Comparison of ENCODE assay signal across 9 mouse cellular contexts in genomic region chr1:164454747-164455400, GRCm38 (mm10). TPM values are rescaled to one million over a fixed set of nuclear protein-coding genes. Genes with fewer than 3 reads are reported as not detected.
A peak's percentile ranks its signal among the peaks of the same experiment; 100 is the strongest.
DNase-seq lines count a peak whose midpoint lies in the region; ATAC-seq and TF ChIP-seq lines count a peak whose summit lies in the region.
"Had no signal": no experiment of that assay in that cellular context is flagged by ENCODE, and none has a peak within 500 bp of the region (broad histone marks: within the 10 kb centered on the region; RNA-seq: fewer than 3 reads in every experiment).

No protein-coding gene starts in this region.

- 78% methylated on average over 14 of the region's 14 CpGs for WGBS in bone marrow, adult 2 months
- WGBS in forebrain, embryonic 14.5 days, result 41% methylated on average over 14 of the region's 14 CpGs
- WGBS in hindbrain, postnatal 0 days, result 18% methylated on average over 14 of the region's 14 CpGs
- WGBS in midbrain, embryonic 10.5 days, result 53% methylated on average over 14 of the region's 14 CpGs

- peak; percentile 79 for DNase-seq in forebrain, embryonic 14.5 days (ENCODE audit: low spot score)
- DNase-seq in hindbrain, postnatal 0 days (ENCODE audit: low spot score), result peak; percentile 80
- DNase-seq in left cerebral cortex, postnatal 10 days (ENCODE audit: extremely low spot score in 1 of 2, low spot score in 2 of 2), result peak; percentile 66 to 72
- peak; percentile 31 for DNase-seq in midbrain, embryonic 10.5 days (ENCODE audit: low spot score)
- peak; percentile 71 for DNase-seq in telencephalon, adult 2 months (ENCODE audit: low read depth, low spot score)
- DNase-seq in spleen, postnatal 4 days (ENCODE audit: low spot score in 2 of 2), result no peak

- no peak for TF ChIP-seq POLR2A in bone marrow, adult 2 months (IDR thresholded peaks at IDR 0.05; ENCODE audit: borderline replicate concordance, control insufficient read depth, low read depth, low read length)

- no peak overlapping the region for H3K27ac ChIP-seq in bone marrow, adult 2 months (ENCODE audit: control insufficient read depth, insufficient read depth, low read depth, low read length, poor library complexity)
- H3K27ac ChIP-seq in forebrain, embryonic 14.5 days (ENCODE audit: low read depth, low read length), result no peak overlapping the region
- H3K27ac ChIP-seq in hindbrain, postnatal 0 days, result peak overlapping the region; percentile 56; the same call in 1 of the 2 replicates
- H3K27ac ChIP-seq in midbrain, embryonic 10.5 days (replicated peaks), result no peak overlapping the region

- TF ChIP-seq CTCF in E14TG2a.4 (conservative IDR thresholded peaks at IDR 0.05; ENCODE audit: low read length), result no peak
- no peak for TF ChIP-seq CTCF in bone marrow, adult 2 months (IDR thresholded peaks at IDR 0.05; ENCODE audit: control insufficient read depth, insufficient read depth, low read length)
- TF ChIP-seq CTCF in hindbrain, postnatal 0 days (IDR thresholded peaks at IDR 0.05; ENCODE audit: low read depth), result no peak

- peaks cover 43% of the 10 kb centered on the region for H3K36me3 ChIP-seq in E14TG2a.4 (ENCODE audit: insufficient read depth, low read length)
- H3K36me3 ChIP-seq in forebrain, embryonic 14.5 days (ENCODE audit: control insufficient read depth, insufficient read depth, low read length), result peaks cover 15% of the 10 kb centered on the region
- H3K36me3 ChIP-seq in hindbrain, postnatal 0 days (ENCODE audit: insufficient read depth, low read length), result peaks cover 23% of the 10 kb centered on the region
- H3K36me3 ChIP-seq in midbrain, embryonic 10.5 days, result peaks cover 35% of the 10 kb centered on the region

- ATAC-seq in forebrain, embryonic 14.5 days, result no peak
- no peak for ATAC-seq in hindbrain, postnatal 0 days

- H3K9ac ChIP-seq in forebrain, embryonic 14.5 days (ENCODE audit: low read length), result peak overlapping the region; percentile 49
- peak overlapping the region; percentile 64 for H3K9ac ChIP-seq in hindbrain, postnatal 0 days (replicated peaks; ENCODE audit: low read length)

- intact Hi-C loops in left cerebral cortex, postnatal 10 days (cut with DNase I), result loop anchor here (5.0 to 10.0 kb wide), 5 partner anchors 122 to 667 kb away; no protein-coding TSS in a partner anchor

- H3K4me3 ChIP-seq in E14TG2a.4 (replicated peaks; ENCODE audit: low read length), result peak overlapping the region; percentile 61
- H3K4me3 ChIP-seq in bone marrow, adult 2 months (replicated peaks; ENCODE audit: control insufficient read depth, low read depth, low read length), result peak overlapping the region; percentile 30
- H3K4me3 ChIP-seq in forebrain, embryonic 14.5 days (ENCODE audit: low read depth, low read length), result peak overlapping the region; percentile 28
- H3K4me3 ChIP-seq in hindbrain, postnatal 0 days (ENCODE audit: low read length), result peak overlapping the region; percentile 81
- H3K4me3 ChIP-seq in midbrain, embryonic 10.5 days, result peak overlapping the region; percentile 36; the same call in 1 of the 2 replicates
- H3K4me3 ChIP-seq: megakaryocyte, embryonic 14.5 days had no signal

- no peaks in the 10 kb centered on the region for H3K9me3 ChIP-seq in E14TG2a.4 (ENCODE audit: low read length)
- H3K9me3 ChIP-seq in forebrain, embryonic 14.5 days (replicated peaks; ENCODE audit: control insufficient read depth, low read length), result no peaks in the 10 kb centered on the region
- H3K9me3 ChIP-seq in hindbrain, postnatal 0 days (ENCODE audit: low read length), result no peaks in the 10 kb centered on the region
- H3K9me3 ChIP-seq in midbrain, embryonic 10.5 days (replicated peaks), result no peaks in the 10 kb centered on the region

- H3K4me2 ChIP-seq in forebrain, embryonic 14.5 days (ENCODE audit: low read length), result peak overlapping the region; percentile 76
- peak overlapping the region; percentile 69 for H3K4me2 ChIP-seq in hindbrain, postnatal 0 days (ENCODE audit: low read depth, low read length)

- peaks cover 82% of the 10 kb centered on the region for H3K4me1 ChIP-seq in E14TG2a.4 (replicated peaks; ENCODE audit: low read depth, low read length)
- H3K4me1 ChIP-seq in bone marrow, adult 2 months (ENCODE audit: control insufficient read depth, insufficient read depth, low read length), result peaks cover 5% of the 10 kb centered on the region
- H3K4me1 ChIP-seq in forebrain, embryonic 14.5 days (ENCODE audit: control insufficient read depth, insufficient read depth, low read length), result peaks cover 20% of the 10 kb centered on the region
- no peaks in the 10 kb centered on the region; the same call in 1 of the 2 replicates for H3K4me1 ChIP-seq in hindbrain, postnatal 0 days (ENCODE audit: insufficient read depth, low read length)
- H3K4me1 ChIP-seq in midbrain, embryonic 10.5 days, result peaks cover 48% of the 10 kb centered on the region

- peaks cover 5% of the 10 kb centered on the region; the same call in 1 of the 2 replicates for H3K27me3 ChIP-seq in E14TG2a.4 (ENCODE audit: insufficient read depth, low read length)
- H3K27me3 ChIP-seq in forebrain, embryonic 14.5 days (replicated peaks; ENCODE audit: control insufficient read depth, insufficient read depth, low read length), result no peaks in the 10 kb centered on the region
- no peaks in the 10 kb centered on the region for H3K27me3 ChIP-seq in hindbrain, postnatal 0 days (ENCODE audit: insufficient read depth, low read length)
- peaks cover 42% of the 10 kb centered on the region for H3K27me3 ChIP-seq in midbrain, embryonic 10.5 days (ENCODE audit: low read depth, poor library complexity, severe bottlenecking)

RNA-seq across cellular contexts. Expression of gene Atp1b1, which starts 3.3 kb away (rescaled TPM):
- 14.2 and 46.4 TPM in 2 replicates for polyA plus RNA-seq in bone marrow, adult 2 months (2011; ENCODE audit: insufficient read depth, insufficient read length, low replicate concordance, missing spikeins)
- polyA plus RNA-seq in forebrain, embryonic 14.5 days (2014; fragmentation: Nextera tagmentation; extraction: Ambion mirVana), result 52.5 and 75.3 TPM in 2 replicates
- total RNA-seq in hindbrain, postnatal 0 days (2014; rRNA removed), result 283 and 393 TPM in 2 replicates
- 629 and 642 TPM in 2 replicates for polyA plus RNA-seq in hindbrain, postnatal 0 days (2015; fragmentation: Nextera tagmentation; extraction: Ambion mirVana)
- total RNA-seq in left cerebral cortex, postnatal 10 days (2021), result 1,000 to 10,000 TPM; 1,479 to 1,505 TPM
- 18.7 and 26.8 TPM in 2 replicates for polyA plus RNA-seq in midbrain, embryonic 10.5 days (2016; fragmentation: Nextera tagmentation; extraction: Ambion mirVana)

Comparison
In these comparisons a context has a peak if more than half of its experiments do, and no peak if none do; other contexts are left out.
1. H3K4me3 ChIP-seq: peak in every context shown above with its lines; median percentile 81 in hindbrain, postnatal 0 days; 61 in E14TG2a.4; 36 in midbrain, embryonic 10.5 days; 30 in bone marrow, adult 2 months; 28 in forebrain, embryonic 14.5 days.
2. DNase-seq: peak in forebrain, embryonic 14.5 days (single experiment), hindbrain, postnatal 0 days (single experiment), left cerebral cortex, postnatal 10 days (2 of 2), midbrain, embryonic 10.5 days (single experiment) and telencephalon, adult 2 months (single experiment); none in spleen, postnatal 4 days (0 of 2).